Mouse (Mus musculus): ENCODE measurements around the gene Klf7. TPM values are rescaled to one million over a fixed set of nuclear protein-coding genes. Genes with fewer than 3 reads are reported as not detected.

Klf7 gene
- polyA plus RNA-seq (2012; ENCODE audit: insufficient read depth, insufficient read length, missing spikeins): 8.0 and 11.8 TPM in 2 replicates

DNA sequence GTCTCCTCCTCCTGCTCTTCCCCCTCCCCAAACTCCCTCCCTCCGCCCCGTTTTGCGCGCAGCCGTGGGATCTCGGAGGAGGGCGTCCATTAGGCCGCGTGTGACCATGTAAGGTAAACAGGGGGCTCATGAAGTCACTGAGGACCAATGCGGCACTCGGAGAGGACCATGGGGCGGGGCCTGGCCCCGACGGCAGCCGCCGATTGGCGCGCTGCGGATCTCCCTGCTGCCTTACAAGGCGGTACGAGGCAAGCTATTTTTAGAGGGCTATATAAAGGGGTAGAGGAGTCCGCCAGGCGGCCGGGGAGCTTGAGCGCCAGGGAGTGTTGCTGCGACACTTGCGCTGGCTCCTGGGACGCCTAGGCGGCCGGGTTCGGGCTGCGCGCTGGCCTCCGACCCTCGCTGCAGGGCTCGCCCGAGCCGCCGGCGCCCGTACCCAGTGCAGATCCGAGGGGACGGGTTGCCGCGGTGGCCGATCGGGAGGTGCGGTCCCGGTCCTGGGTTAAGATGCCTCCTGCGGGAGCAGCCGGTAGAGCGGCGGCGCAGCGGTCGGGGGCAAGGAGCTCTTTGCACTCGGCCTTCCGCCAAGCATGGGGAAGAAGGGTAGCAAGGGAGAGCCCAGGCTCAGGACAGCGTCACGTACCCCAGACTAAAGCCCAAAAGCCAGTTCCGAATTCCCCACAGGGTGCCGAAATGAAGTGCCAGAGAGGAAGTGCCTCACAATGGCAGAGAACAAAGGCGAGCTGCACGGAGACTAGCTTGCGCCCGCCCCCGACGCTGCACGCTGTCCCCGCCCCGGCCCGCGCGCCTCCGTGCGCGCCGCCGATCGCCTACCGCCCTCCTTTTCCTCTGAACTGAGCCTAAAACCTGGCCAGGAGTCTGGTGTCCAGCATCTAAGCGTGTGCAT lies at the start of gene Klf7:
Gene Klf7 (minus strand): TSS at position 724 of the 907 bp plus-strand sequence.
- Histone ChIP-seq H3K4me3 (ENCODE audit: insufficient read depth, low read length) (peak within 1 kb of the TSS; percentile 97), H3K27ac (ENCODE audit: insufficient read depth, low read depth, low read length) (peak within 1 kb of the TSS; percentile 100), H3K4me1 (ENCODE audit: control insufficient read depth, insufficient read depth, low read length) (peaks cover 24% of the 10 kb centered on the region)
- TF ChIP-seq POLR2A (IDR thresholded peaks at IDR 0.05; ENCODE audit: borderline replicate concordance, low read depth, low read length): peak; percentile 92
- no peak for TF ChIP-seq CTCF (IDR thresholded peaks at IDR 0.05; ENCODE audit: low read depth, low read length)

DNA sequence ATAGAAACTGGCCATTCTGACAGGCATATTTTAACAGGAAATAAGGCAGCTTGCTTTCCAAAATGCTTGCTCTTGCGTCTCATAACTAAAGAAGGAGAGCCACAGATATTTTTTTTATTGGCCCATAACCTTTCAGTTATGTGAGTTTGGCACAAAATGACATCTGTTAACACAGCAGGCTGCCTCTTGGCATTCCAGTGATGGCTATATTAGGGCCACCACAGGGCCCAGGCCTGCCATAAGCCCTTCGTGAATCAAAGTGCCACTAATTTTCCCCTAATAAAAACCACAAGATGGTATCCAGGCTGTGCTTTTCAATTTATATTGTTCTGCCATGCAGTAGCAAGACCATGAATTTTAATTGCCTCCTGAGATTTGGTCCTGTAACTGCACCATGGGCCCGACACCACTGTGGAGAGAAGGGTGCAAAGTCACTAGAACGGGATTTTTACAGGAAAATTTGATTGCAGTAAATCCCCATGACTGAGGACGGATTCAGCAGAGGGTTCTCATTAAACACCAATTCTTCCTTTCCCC lies 42.5 kb upstream of the Klf7 start:
- Histone ChIP-seq H3K4me1 (ENCODE audit: control insufficient read depth, insufficient read depth, low read length) (no peaks in the 10 kb centered on the region), H3K27ac (ENCODE audit: insufficient read depth, low read depth, low read length) (no peak overlapping the region), H3K4me3 (ENCODE audit: insufficient read depth, low read length) (no peak overlapping the region)
- TF ChIP-seq CTCF (IDR thresholded peaks at IDR 0.05; ENCODE audit: low read depth, low read length) (no peak), POLR2A (IDR thresholded peaks at IDR 0.05; ENCODE audit: borderline replicate concordance, low read depth, low read length) (no peak)

DNA sequence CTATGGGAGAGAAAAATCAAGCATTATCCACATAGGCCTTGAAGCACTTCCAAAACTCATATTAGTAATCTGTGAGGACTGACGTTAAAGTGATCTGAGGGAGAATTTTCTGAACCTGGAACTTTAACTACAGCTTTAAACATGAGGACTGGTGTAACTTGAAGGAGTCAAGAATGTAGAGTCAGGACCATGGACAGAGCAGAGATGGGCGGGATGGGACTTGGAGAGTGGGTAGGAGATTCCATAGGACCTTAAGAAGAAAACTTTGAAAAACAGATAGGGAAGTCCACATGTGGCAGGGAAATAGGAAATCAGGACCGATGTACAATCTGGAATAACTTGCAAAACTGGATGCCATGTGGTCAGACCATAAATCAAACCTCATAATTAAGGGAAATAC lies 36.7 kb upstream of the Klf7 start:
- Histone ChIP-seq H3K4me3 (ENCODE audit: insufficient read depth, low read length) (no peak overlapping the region), H3K27ac (ENCODE audit: insufficient read depth, low read depth, low read length) (no peak overlapping the region), H3K4me1 (ENCODE audit: control insufficient read depth, insufficient read depth, low read length) (no peaks in the 10 kb centered on the region)
- no peak for TF ChIP-seq CTCF (IDR thresholded peaks at IDR 0.05; ENCODE audit: low read depth, low read length)
- no peak for TF ChIP-seq POLR2A (IDR thresholded peaks at IDR 0.05; ENCODE audit: borderline replicate concordance, low read depth, low read length)

DNA sequence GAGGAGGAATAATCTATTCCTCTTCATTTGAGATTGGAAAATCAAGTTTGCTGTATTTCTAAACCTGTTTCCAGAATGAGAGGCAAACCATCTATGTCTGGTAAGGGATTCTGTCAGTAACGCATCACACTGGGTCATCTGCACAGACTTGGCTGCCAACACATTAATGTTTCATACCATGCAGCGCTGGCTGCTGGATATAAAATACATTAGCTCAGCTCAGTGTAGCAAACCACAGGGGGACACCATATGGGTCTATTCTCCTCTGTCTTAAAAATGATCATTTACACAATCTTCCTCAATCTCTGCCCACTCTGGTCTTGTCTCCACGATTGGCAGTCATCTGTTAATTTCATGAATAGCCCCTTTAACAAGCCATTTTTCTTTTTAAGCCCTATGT lies 27.1 kb upstream of the Klf7 start:
- TF ChIP-seq CTCF (IDR thresholded peaks at IDR 0.05; ENCODE audit: low read depth, low read length) (no peak), POLR2A (IDR thresholded peaks at IDR 0.05; ENCODE audit: borderline replicate concordance, low read depth, low read length) (no peak)
- Histone ChIP-seq H3K4me3 (ENCODE audit: insufficient read depth, low read length) (no peak overlapping the region), H3K4me1 (ENCODE audit: control insufficient read depth, insufficient read depth, low read length) (no peaks in the 10 kb centered on the region), H3K27ac (ENCODE audit: insufficient read depth, low read depth, low read length) (no peak overlapping the region)

DNA sequence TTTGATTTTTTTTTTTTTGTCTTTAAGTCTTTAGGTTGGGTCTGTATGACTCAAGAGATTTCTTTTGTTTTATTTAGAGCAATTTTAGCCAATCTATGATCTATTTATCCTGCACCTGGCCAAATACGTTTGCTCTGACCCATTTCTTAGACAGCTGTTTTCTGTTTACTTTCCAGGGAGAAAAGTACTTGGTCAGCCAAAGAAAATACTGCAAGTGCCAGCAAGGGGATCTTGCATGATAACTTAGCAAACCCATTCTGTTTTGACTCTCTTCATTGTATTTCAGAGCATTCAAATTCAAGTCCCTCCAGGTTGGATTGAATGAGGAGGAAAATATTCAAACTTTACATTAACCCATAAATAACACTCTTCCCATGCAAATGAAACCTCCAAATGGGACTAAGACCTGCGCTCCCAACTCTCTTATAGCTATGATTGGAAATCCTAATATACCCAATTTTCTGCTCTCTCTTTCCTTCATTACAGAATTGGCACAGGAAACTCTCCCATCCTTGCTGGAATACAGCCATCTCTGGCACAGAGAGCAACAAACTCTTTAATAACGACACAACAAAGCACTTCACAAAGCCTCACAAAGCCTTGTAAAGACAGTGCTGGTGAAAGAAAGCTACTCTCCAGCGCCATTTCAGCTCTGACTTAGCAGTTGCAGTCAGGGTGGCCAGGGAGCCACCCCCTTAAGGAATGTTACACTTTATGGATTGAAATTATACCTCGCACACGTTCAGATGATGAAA lies 20.8 kb upstream of the Klf7 start:
- TF ChIP-seq CTCF (IDR thresholded peaks at IDR 0.05; ENCODE audit: low read depth, low read length) (no peak), POLR2A (IDR thresholded peaks at IDR 0.05; ENCODE audit: borderline replicate concordance, low read depth, low read length) (no peak)
- Histone ChIP-seq H3K4me3 (ENCODE audit: insufficient read depth, low read length) (no peak overlapping the region), H3K4me1 (ENCODE audit: control insufficient read depth, insufficient read depth, low read length) (no peaks in the 10 kb centered on the region; the same call in 1 of the 2 replicates), H3K27ac (ENCODE audit: insufficient read depth, low read depth, low read length) (no peak overlapping the region)

DNA sequence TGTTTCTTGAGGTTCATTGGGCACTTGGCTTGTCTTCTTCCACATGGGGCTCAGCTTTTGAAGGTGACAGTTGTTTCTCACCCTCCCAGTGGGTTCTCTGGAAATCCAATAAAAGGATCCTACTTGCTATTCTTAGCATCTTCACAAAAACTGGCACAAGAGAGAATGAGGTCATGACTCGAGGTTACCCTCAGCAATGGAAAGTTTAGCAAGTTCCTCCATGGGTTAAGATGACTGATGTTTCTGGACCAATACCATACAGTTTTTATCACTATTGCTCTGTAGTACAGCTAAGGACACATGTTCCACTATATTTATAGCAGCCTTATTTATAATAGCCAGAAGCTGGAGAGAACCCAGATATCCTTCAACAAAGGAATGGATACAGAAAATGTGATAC lies 12.4 kb upstream of the Klf7 start:
- Histone ChIP-seq H3K27ac (ENCODE audit: insufficient read depth, low read depth, low read length) (no peak overlapping the region), H3K4me3 (ENCODE audit: insufficient read depth, low read length) (no peak overlapping the region), H3K4me1 (ENCODE audit: control insufficient read depth, insufficient read depth, low read length) (peaks cover 6% of the 10 kb centered on the region; the same call in 1 of the 2 replicates)
- TF ChIP-seq POLR2A (IDR thresholded peaks at IDR 0.05; ENCODE audit: borderline replicate concordance, low read depth, low read length) (no peak), CTCF (IDR thresholded peaks at IDR 0.05; ENCODE audit: low read depth, low read length) (no peak)

DNA sequence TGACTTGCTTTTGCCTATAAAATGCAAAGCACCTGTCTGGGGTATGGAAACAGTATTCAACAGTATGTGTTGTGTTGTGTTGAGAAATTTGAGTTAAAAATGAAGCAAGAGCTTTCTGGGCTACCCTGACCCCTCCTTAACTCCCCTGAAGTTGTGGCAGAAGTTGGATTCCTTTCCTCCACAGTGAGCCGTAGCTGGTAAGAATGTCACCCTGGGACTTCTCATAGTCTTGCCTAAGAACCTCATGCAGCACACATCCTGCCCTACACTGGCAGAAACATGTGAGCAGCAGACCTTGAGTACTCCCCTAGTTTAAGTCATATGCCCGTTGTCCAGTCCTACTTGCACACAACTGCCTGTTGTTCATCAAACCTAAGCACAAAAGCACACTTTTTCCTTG lies 4.7 kb upstream of the Klf7 start:
- Histone ChIP-seq H3K4me3 (ENCODE audit: insufficient read depth, low read length) (no peak overlapping the region), H3K27ac (ENCODE audit: insufficient read depth, low read depth, low read length) (no peak overlapping the region), H3K4me1 (ENCODE audit: control insufficient read depth, insufficient read depth, low read length) (peaks cover 9% of the 10 kb centered on the region)
- TF ChIP-seq CTCF (IDR thresholded peaks at IDR 0.05; ENCODE audit: low read depth, low read length) (no peak), POLR2A (IDR thresholded peaks at IDR 0.05; ENCODE audit: borderline replicate concordance, low read depth, low read length) (no peak)

DNA sequence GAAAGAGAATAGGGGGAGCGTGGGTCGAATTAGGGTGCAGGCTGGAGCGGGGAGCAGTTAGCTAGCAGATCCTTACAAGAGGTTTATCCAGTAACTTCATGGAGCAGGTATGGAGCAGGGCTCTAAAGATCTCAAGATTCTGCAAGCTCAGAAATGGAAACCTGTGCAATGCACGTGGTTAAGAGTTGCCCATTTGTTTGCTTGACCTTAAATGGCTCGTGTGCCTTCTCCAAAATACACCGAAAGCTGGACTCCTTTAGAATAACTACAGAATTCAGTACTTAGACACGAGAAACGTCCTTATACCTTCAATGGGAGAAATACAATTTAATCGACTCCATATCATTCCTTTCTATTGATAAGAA lies 366 bp upstream of the Klf7 start:
- Histone ChIP-seq H3K4me3 (ENCODE audit: insufficient read depth, low read length) (peak overlapping the region; percentile 97), H3K4me1 (ENCODE audit: control insufficient read depth, insufficient read depth, low read length) (peaks cover 26% of the 10 kb centered on the region), H3K27ac (ENCODE audit: insufficient read depth, low read depth, low read length) (peak overlapping the region; percentile 76)
- TF ChIP-seq POLR2A (IDR thresholded peaks at IDR 0.05; ENCODE audit: borderline replicate concordance, low read depth, low read length) (no peak), CTCF (IDR thresholded peaks at IDR 0.05; ENCODE audit: low read depth, low read length) (no peak)

DNA sequence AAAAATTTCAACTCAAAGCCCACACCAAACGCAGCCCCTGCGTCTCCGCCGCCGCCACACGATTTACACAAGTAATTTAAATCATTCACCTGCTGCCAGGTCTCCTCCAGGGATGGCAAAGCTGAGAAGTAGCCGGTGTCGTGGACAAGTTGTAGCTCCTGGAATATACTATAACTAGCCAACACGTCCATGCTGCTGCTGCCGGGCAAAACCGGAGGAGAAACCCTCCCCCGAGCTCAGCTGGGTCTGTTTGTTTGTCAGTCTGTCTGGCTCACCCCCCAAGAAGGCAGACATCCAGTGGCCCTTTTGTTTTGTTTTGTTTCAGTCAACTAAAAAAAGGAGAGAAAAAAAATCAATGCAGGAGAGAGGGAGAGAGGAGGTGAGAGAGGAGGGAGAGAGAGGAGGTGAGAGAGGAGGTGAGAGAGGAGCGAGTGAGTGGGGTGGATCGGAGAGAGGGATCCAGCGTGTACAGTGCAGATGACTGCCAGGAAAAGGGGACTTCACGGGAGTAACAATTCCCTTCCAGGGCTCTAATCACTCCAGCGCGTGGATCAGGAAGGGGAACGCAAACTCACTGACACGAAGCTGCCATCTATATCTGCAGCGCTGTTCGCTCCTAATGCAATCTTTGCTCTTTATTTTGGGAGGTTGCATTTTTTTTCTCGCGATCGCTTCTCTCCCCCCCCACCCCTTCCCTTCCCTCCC lies 1.1 kb downstream of the Klf7 start:
- H3K27ac ChIP-seq (ENCODE audit: insufficient read depth, low read depth, low read length): peak overlapping the region; percentile 93
- peak overlapping the region; percentile 68 for H3K4me3 ChIP-seq (ENCODE audit: insufficient read depth, low read length)
- no peak for TF ChIP-seq CTCF (IDR thresholded peaks at IDR 0.05; ENCODE audit: low read depth, low read length)
- peaks cover 20% of the 10 kb centered on the region for H3K4me1 ChIP-seq (ENCODE audit: control insufficient read depth, insufficient read depth, low read length)

All from bone marrow macrophage, adult 2 months (primary cell).